ENCODE assay signal across 28 mouse cellular contexts in genomic region chr11:76708066-76708465, GRCm38 (mm10). TPM values are rescaled to one million over a fixed set of nuclear protein-coding genes. Genes with fewer than 3 reads are reported as not detected.
DNase-seq lines count a peak whose midpoint lies in the region; ATAC-seq and TF ChIP-seq lines count a peak whose summit lies in the region.
"Had no signal": no experiment of that assay in that cellular context is flagged by ENCODE, and none has a peak within 500 bp of the region (broad histone marks: within the 10 kb centered on the region; RNA-seq: fewer than 3 reads in every experiment).

No protein-coding gene starts in this region.

- H3K4me3 ChIP-seq in heart, embryonic 11.5 days (ENCODE audit: low read depth, low read length) = no peak overlapping the region
- H3K4me3 ChIP-seq in lung, embryonic 14.5 days (ENCODE audit: low read depth, low read length) = no peak overlapping the region
- H3K4me3 ChIP-seq: embryonic facial prominence, embryonic 13.5 days; erythroblast, embryonic 14.5 days; forebrain, embryonic 15.5 days; heart, embryonic 15.5 days; limb, embryonic 13.5 days; liver, embryonic 15.5 days; megakaryocyte, embryonic 14.5 days; midbrain, embryonic 13.5 days had no signal

- peak; percentile 7 for DNase-seq in heart, adult 9 months (ENCODE audit: low spot score in 2 of 2)
- DNase-seq in lung, embryonic 14.5 days = peak; percentile 14
- DNase-seq in lung, postnatal 25 days (ENCODE audit: low spot score) = no peak
- peak; percentile 37 for DNase-seq in fat pad, adult 2 months (ENCODE audit: extremely low read depth, low read depth, low spot score)
- DNase-seq in lung, postnatal 4 days = peak; percentile 9 to 37
- DNase-seq in layer of hippocampus, postnatal 25 days (ENCODE audit: extremely low spot score in 1 of 2, low spot score in 1 of 2) = no peak
- DNase-seq: cerebellum, adult 2 months; cerebellum, postnatal 25 days; thymus, adult 2 months had no signal

- H3K27ac ChIP-seq in heart, embryonic 11.5 days (ENCODE audit: low read depth, low read length) = no peak overlapping the region
- no peak overlapping the region for H3K27ac ChIP-seq in lung, embryonic 14.5 days (ENCODE audit: low read depth)
- H3K27ac ChIP-seq: embryonic facial prominence, embryonic 13.5 days; forebrain, embryonic 15.5 days; heart, embryonic 15.5 days; hindbrain, postnatal 0 days; limb, embryonic 13.5 days; liver, embryonic 15.5 days; midbrain, embryonic 13.5 days; stomach, postnatal 0 days had no signal

- no peaks in the 10 kb centered on the region for H3K9me3 ChIP-seq in heart, embryonic 11.5 days (replicated peaks; ENCODE audit: control insufficient read depth, low read length)
- no peaks in the 10 kb centered on the region for H3K9me3 ChIP-seq in lung, embryonic 14.5 days (ENCODE audit: low read depth, low read length)
- H3K9me3 ChIP-seq: forebrain, embryonic 15.5 days; heart, embryonic 15.5 days; liver, embryonic 15.5 days had no signal

- peaks cover 3% of the 10 kb centered on the region; the same call in 1 of the 2 replicates for H3K4me1 ChIP-seq in heart, embryonic 11.5 days (ENCODE audit: control insufficient read depth, insufficient read depth, low read length)
- H3K4me1 ChIP-seq in lung, embryonic 14.5 days (ENCODE audit: insufficient read depth) = no peaks in the 10 kb centered on the region
- H3K4me1 ChIP-seq: forebrain, embryonic 15.5 days; heart, embryonic 15.5 days; liver, embryonic 15.5 days had no signal

- no peaks in the 10 kb centered on the region for H3K36me3 ChIP-seq in heart, embryonic 11.5 days (ENCODE audit: control insufficient read depth, insufficient read depth, low read length)
- no peaks in the 10 kb centered on the region for H3K36me3 ChIP-seq in lung, embryonic 14.5 days (ENCODE audit: insufficient read depth)
- H3K36me3 ChIP-seq: embryonic facial prominence, embryonic 13.5 days; forebrain, embryonic 15.5 days; heart, embryonic 15.5 days; limb, embryonic 13.5 days; liver, embryonic 15.5 days; midbrain, embryonic 13.5 days had no signal

- H3K9ac ChIP-seq in heart, embryonic 11.5 days (ENCODE audit: low read depth, low read length) = no peak overlapping the region
- H3K9ac ChIP-seq in lung, embryonic 14.5 days = no peak overlapping the region
- H3K9ac ChIP-seq: embryonic facial prominence, embryonic 13.5 days; forebrain, embryonic 15.5 days; heart, embryonic 15.5 days; limb, embryonic 13.5 days; liver, embryonic 15.5 days; midbrain, embryonic 13.5 days had no signal

- 89% methylated on average over 1 of the region's 1 CpGs for WGBS in heart, embryonic 11.5 days (ENCODE audit: insufficient replicate concordance)
- 86% methylated on average over 1 of the region's 1 CpGs for WGBS in lung, embryonic 14.5 days

- no peaks in the 10 kb centered on the region for H3K27me3 ChIP-seq in heart, embryonic 11.5 days (ENCODE audit: control insufficient read depth, insufficient read depth, low read length)
- no peaks in the 10 kb centered on the region for H3K27me3 ChIP-seq in lung, embryonic 14.5 days (ENCODE audit: insufficient read depth, low read length)
- H3K27me3 ChIP-seq: embryonic facial prominence, embryonic 13.5 days; forebrain, embryonic 15.5 days; heart, embryonic 15.5 days; limb, embryonic 13.5 days; liver, embryonic 15.5 days; midbrain, embryonic 13.5 days had no signal

- ATAC-seq in heart, embryonic 11.5 days (replicated peaks; ENCODE audit: insufficient number of reproducible peaks, low FRiP score, low TSS enrichment) = no peak
- no peak for ATAC-seq in lung, embryonic 14.5 days (ENCODE audit: insufficient read depth)
- ATAC-seq: forebrain, embryonic 15.5 days; hindbrain, postnatal 0 days; intestine, embryonic 16.5 days; midbrain, embryonic 13.5 days had no signal

- H3K4me2 ChIP-seq in heart, embryonic 11.5 days = no peak overlapping the region
- H3K4me2 ChIP-seq in lung, embryonic 14.5 days = no peak overlapping the region
- H3K4me2 ChIP-seq: embryonic facial prominence, embryonic 13.5 days; forebrain, embryonic 15.5 days; heart, embryonic 15.5 days; limb, embryonic 13.5 days; liver, embryonic 15.5 days; midbrain, embryonic 13.5 days had no signal

- no peak for TF ChIP-seq CTCF in lung, embryonic 14.5 days (IDR thresholded peaks at IDR 0.05; ENCODE audit: low read depth)

RNA-seq across cellular contexts. Expression of gene Trarg1, which starts 28.5 kb away (rescaled TPM):
- polyA plus RNA-seq in heart, embryonic 11.5 days (2014; fragmentation: Nextera tagmentation; extraction: Ambion mirVana) = 0.07 TPM in 1 of 2 replicates, not detected in the other
- 0.07 and 0.16 TPM in 2 replicates for polyA plus RNA-seq in lung, embryonic 14.5 days (2014; fragmentation: Nextera tagmentation; extraction: Ambion mirVana)
- under 1 TPM; 0.38 to 0.42 TPM for total RNA-seq in layer of hippocampus, postnatal 25 days (2021)
- total RNA-seq: MEL; monocyte, adult 5-6 weeks; neutrophil, adult 5-6 weeks had no signal
- polyA plus RNA-seq: erythroblast, embryonic 14.5 days; hindbrain, embryonic 11.5 days; liver, embryonic 15.5 days had no signal

RNA-seq across cellular contexts. Expression of gene Bhlha9, which starts 35.8 kb away (rescaled TPM):
- 0.17 TPM in 1 of 2 replicates, not detected in the other for polyA plus RNA-seq in heart, embryonic 11.5 days (2014; fragmentation: Nextera tagmentation; extraction: Ambion mirVana)
- not detected in 2 replicates for polyA plus RNA-seq in lung, embryonic 14.5 days (2014; fragmentation: Nextera tagmentation; extraction: Ambion mirVana)
- 1 to 10 TPM; 5.4 TPM for total RNA-seq in layer of hippocampus, postnatal 25 days (2021)
- total RNA-seq: gastrocnemius, adult 8-10 months; heart, adult 18-20 months; MEL; monocyte, adult 5-6 weeks; neutrophil, adult 5-6 weeks had no signal
- polyA plus RNA-seq: embryonic facial prominence, embryonic 13.5 days; erythroblast, embryonic 14.5 days; kidney, embryonic 14.5 days; liver, embryonic 15.5 days; stomach, postnatal 0 days; thymus, adult 2 months had no signal

RNA-seq across cellular contexts. Expression of gene Gosr1, which starts 55.3 kb away (rescaled TPM):
- 23.6 and 26.5 TPM in 2 replicates for polyA plus RNA-seq in heart, embryonic 11.5 days (2014; fragmentation: Nextera tagmentation; extraction: Ambion mirVana)
- 35.3 and 38.7 TPM in 2 replicates for polyA plus RNA-seq in lung, embryonic 14.5 days (2014; fragmentation: Nextera tagmentation; extraction: Ambion mirVana)
- 10 to 100 TPM; 50.1 to 58.1 TPM for total RNA-seq in layer of hippocampus, postnatal 25 days (2021)

Comparison
In these comparisons a context has a peak if more than half of its experiments do, and no peak if none do; other contexts are left out.
1. DNase-seq: peak in heart, adult 9 months (2 of 2), lung, embryonic 14.5 days (single experiment), fat pad, adult 2 months (single experiment) and lung, postnatal 4 days (2 of 2); none in lung, postnatal 25 days (single experiment) and layer of hippocampus, postnatal 25 days (0 of 2).